Mouse (Mus musculus): ENCODE measurements around the gene Acox1. TPM values are rescaled to one million over a fixed set of nuclear protein-coding genes. Genes with fewer than 3 reads are reported as not detected.

Gene Acox1
- polyA plus RNA-seq, 1 experiment from 2014 or later = 36.0 TPM

GRCm38 (mm10) chr11:116221931-116222739 lies 23.3 kb upstream of the Acox1 start:
- ATAC-seq (ENCODE audit: low FRiP score) = no peak

GRCm38 (mm10) chr11:116219885-116220284 lies 21.0 kb upstream of the Acox1 start:
- Histone ChIP-seq H3K4me2 (no peak overlapping the region), H3K4me3 (replicated peaks) (no peak overlapping the region), H3K36me3 (replicated peaks) (no peaks in the 10 kb centered on the region), H3K9me3 (peaks cover 8% of the 10 kb centered on the region; the same call in 1 of the 2 replicates), H3K4me1 (peaks cover 25% of the 10 kb centered on the region), H3K9ac (no peak overlapping the region), H3K27ac (0 out of 2 replicates have a peak overlapping the region, but pooled peaks have one; percentile 19), H3K27me3 (peaks cover 39% of the 10 kb centered on the region)
- 27% methylated on average over 4 of the region's 4 CpGs for WGBS
- ATAC-seq (ENCODE audit: low FRiP score) = no peak

More at GRCm38 (mm10) chr11:116221931-116222739, 23.3 kb upstream of the Acox1 start:
- Histone ChIP-seq H3K4me3 (replicated peaks) (peak overlapping the region; percentile 32), H3K9me3 (peaks cover 8% of the 10 kb centered on the region; the same call in 1 of the 2 replicates), H3K27me3 (peaks cover 43% of the 10 kb centered on the region), H3K4me1 (peaks cover 25% of the 10 kb centered on the region), H3K9ac (peak overlapping the region; percentile 9; the same call in 1 of the 2 replicates), H3K4me2 (peak overlapping the region; percentile 53), H3K27ac (no peak overlapping the region), H3K36me3 (replicated peaks) (no peaks in the 10 kb centered on the region)
- 9% methylated on average over 53 of the region's 53 CpGs for WGBS

GRCm38 (mm10) chr11:116218737-116219400 lies 20.0 kb upstream of the Acox1 start:
- Histone ChIP-seq H3K27me3 (peaks cover 34% of the 10 kb centered on the region), H3K27ac (peak overlapping the region; percentile 60), H3K4me2 (no peak overlapping the region), H3K9ac (peak overlapping the region; percentile 14; the same call in 1 of the 2 replicates), H3K9me3 (peaks cover 8% of the 10 kb centered on the region; the same call in 1 of the 2 replicates), H3K4me1 (peaks cover 25% of the 10 kb centered on the region), H3K4me3 (replicated peaks) (no peak overlapping the region), H3K36me3 (replicated peaks) (no peaks in the 10 kb centered on the region)
- 63% methylated on average over 7 of the region's 7 CpGs for WGBS
- ATAC-seq (ENCODE audit: low FRiP score) = 0 out of 2 replicates have a peak, but pooled peaks have one; percentile 53

GRCm38 (mm10) chr11:116218263-116218662 lies 19.4 kb upstream of the Acox1 start:
- Histone ChIP-seq H3K9me3 (peaks cover 8% of the 10 kb centered on the region; the same call in 1 of the 2 replicates), H3K9ac (peak overlapping the region; percentile 14; the same call in 1 of the 2 replicates), H3K27me3 (peaks cover 28% of the 10 kb centered on the region), H3K27ac (peak overlapping the region; percentile 60), H3K4me2 (no peak overlapping the region), H3K36me3 (replicated peaks) (no peaks in the 10 kb centered on the region), H3K4me3 (replicated peaks) (no peak overlapping the region), H3K4me1 (peaks cover 25% of the 10 kb centered on the region)
- no peak for ATAC-seq (ENCODE audit: low FRiP score)
- WGBS = 87% methylated on average over 2 of the region's 2 CpGs

GRCm38 (mm10) chr11:116216549-116216948 lies 17.7 kb upstream of the Acox1 start:
- no peak for ATAC-seq (ENCODE audit: low FRiP score)
- WGBS = 86% methylated on average over 11 of the region's 11 CpGs

GRCm38 (mm10) chr11:116215991-116216390 lies 17.1 kb upstream of the Acox1 start:
- Histone ChIP-seq H3K9ac (no peak overlapping the region), H3K4me2 (no peak overlapping the region), H3K9me3 (no peaks in the 10 kb centered on the region), H3K27me3 (peaks cover 6% of the 10 kb centered on the region), H3K27ac (no peak overlapping the region), H3K4me3 (replicated peaks) (no peak overlapping the region), H3K4me1 (peaks cover 14% of the 10 kb centered on the region), H3K36me3 (replicated peaks) (no peaks in the 10 kb centered on the region)
- WGBS = 97% methylated on average over 6 of the region's 6 CpGs
- ATAC-seq (ENCODE audit: low FRiP score) = no peak

More at GRCm38 (mm10) chr11:116216549-116216948, 17.7 kb upstream of the Acox1 start:
- H3K9ac ChIP-seq = no peak overlapping the region
- peaks cover 11% of the 10 kb centered on the region for H3K27me3 ChIP-seq
- H3K4me1 ChIP-seq = peaks cover 14% of the 10 kb centered on the region
- peaks cover 2% of the 10 kb centered on the region; the same call in 1 of the 2 replicates for H3K9me3 ChIP-seq
- H3K27ac ChIP-seq = no peak overlapping the region
- no peaks in the 10 kb centered on the region for H3K36me3 ChIP-seq (replicated peaks)
- no peak overlapping the region for H3K4me3 ChIP-seq (replicated peaks)
- H3K4me2 ChIP-seq = no peak overlapping the region

GRCm38 (mm10) chr11:116215181-116215580 lies 16.3 kb upstream of the Acox1 start:
- H3K9ac ChIP-seq = no peak overlapping the region
- ATAC-seq (ENCODE audit: low FRiP score) = no peak
- H3K36me3 ChIP-seq (replicated peaks) = no peaks in the 10 kb centered on the region
- no peak overlapping the region for H3K4me2 ChIP-seq
- H3K27ac ChIP-seq = no peak overlapping the region
- H3K4me3 ChIP-seq (replicated peaks) = no peak overlapping the region
- no peaks in the 10 kb centered on the region for H3K9me3 ChIP-seq
- no peaks in the 10 kb centered on the region for H3K27me3 ChIP-seq
- H3K4me1 ChIP-seq = peaks cover 14% of the 10 kb centered on the region
- WGBS = 81% methylated on average over 7 of the region's 7 CpGs

GRCm38 (mm10) chr11:116213877-116214510 lies 15.1 kb upstream of the Acox1 start:
- H3K4me1 ChIP-seq = peaks cover 6% of the 10 kb centered on the region
- H3K27me3 ChIP-seq = no peaks in the 10 kb centered on the region
- no peak overlapping the region for H3K9ac ChIP-seq
- WGBS = 87% methylated on average over 13 of the region's 13 CpGs
- no peaks in the 10 kb centered on the region for H3K9me3 ChIP-seq
- H3K4me2 ChIP-seq = no peak overlapping the region
- H3K4me3 ChIP-seq (replicated peaks) = no peak overlapping the region
- no peaks in the 10 kb centered on the region for H3K36me3 ChIP-seq (replicated peaks)
- H3K27ac ChIP-seq = no peak overlapping the region
- ATAC-seq (ENCODE audit: low FRiP score) = no peak

- no peak overlapping the region for H3K9ac ChIP-seq
- 87% methylated on average over 6 of the region's 6 CpGs for WGBS
- H3K9me3 ChIP-seq = no peaks in the 10 kb centered on the region
- no peaks in the 10 kb centered on the region for H3K27me3 ChIP-seq
- no peaks in the 10 kb centered on the region for H3K36me3 ChIP-seq (replicated peaks)
- ATAC-seq (ENCODE audit: low FRiP score) = no peak
- no peak overlapping the region for H3K4me3 ChIP-seq (replicated peaks)
- H3K27ac ChIP-seq = no peak overlapping the region
- no peaks in the 10 kb centered on the region for H3K4me1 ChIP-seq
- H3K4me2 ChIP-seq = no peak overlapping the region
These were observed 14.0 kb upstream of the Acox1 start for GRCm38 (mm10) chr11:116212847-116213246.

- Histone ChIP-seq H3K9me3 (no peaks in the 10 kb centered on the region), H3K4me2 (no peak overlapping the region), H3K9ac (no peak overlapping the region), H3K36me3 (replicated peaks) (peaks cover 17% of the 10 kb centered on the region), H3K27me3 (no peaks in the 10 kb centered on the region), H3K27ac (no peak overlapping the region), H3K4me1 (no peaks in the 10 kb centered on the region), H3K4me3 (replicated peaks) (no peak overlapping the region)
- no peak for ATAC-seq (ENCODE audit: low FRiP score)
- 80% methylated on average over 5 of the region's 5 CpGs for WGBS
These were observed 11.9 kb upstream of the Acox1 start for GRCm38 (mm10) chr11:116210696-116211095.

- no peak overlapping the region for H3K9ac ChIP-seq
- no peaks in the 10 kb centered on the region for H3K4me1 ChIP-seq
- no peak overlapping the region for H3K4me2 ChIP-seq
- no peaks in the 10 kb centered on the region for H3K27me3 ChIP-seq
- H3K36me3 ChIP-seq (replicated peaks) = peaks cover 19% of the 10 kb centered on the region
- ATAC-seq (ENCODE audit: low FRiP score) = no peak
- no peak overlapping the region for H3K4me3 ChIP-seq (replicated peaks)
- H3K9me3 ChIP-seq = no peaks in the 10 kb centered on the region
- H3K27ac ChIP-seq = no peak overlapping the region
- 83% methylated on average over 8 of the region's 8 CpGs for whole genome bisulfite sequencing
These were observed 10.4 kb upstream of the Acox1 start for GRCm38 (mm10) chr11:116209257-116209656.

GRCm38 (mm10) chr11:116208660-116209059 lies 9.8 kb upstream of the Acox1 start:
- no peak overlapping the region for H3K4me2 ChIP-seq
- H3K9me3 ChIP-seq = no peaks in the 10 kb centered on the region
- no peak for ATAC-seq (ENCODE audit: low FRiP score)
- H3K27ac ChIP-seq = no peak overlapping the region
- H3K4me3 ChIP-seq (replicated peaks) = no peak overlapping the region
- no peaks in the 10 kb centered on the region for H3K4me1 ChIP-seq
- no peaks in the 10 kb centered on the region for H3K27me3 ChIP-seq
- H3K9ac ChIP-seq = no peak overlapping the region
- peaks cover 19% of the 10 kb centered on the region for H3K36me3 ChIP-seq (replicated peaks)
- WGBS = 88% methylated on average over 3 of the region's 3 CpGs
